In genomic region chr12:32379296-32379725, GRCm38 (mm10) we compare ENCODE assay signal across 8 mouse cellular contexts. TPM values are rescaled to one million over a fixed set of nuclear protein-coding genes. Genes with fewer than 3 reads are reported as not detected.
A peak's percentile ranks its signal among the peaks of the same experiment; 100 is the strongest.
DNase-seq lines count a peak whose midpoint lies in the region; ATAC-seq and TF ChIP-seq lines count a peak whose summit lies in the region.

No protein-coding gene starts in this region.

- peak overlapping the region; percentile 72 for H3K4me2 ChIP-seq in forebrain, embryonic 14.5 days (ENCODE audit: low read length)
- H3K4me2 ChIP-seq in liver, postnatal 0 days (ENCODE audit: low read depth, low read length) = peak overlapping the region; percentile 78
- peak overlapping the region; percentile 67 for H3K4me2 ChIP-seq in neural tube, embryonic 13.5 days

- no peaks in the 10 kb centered on the region for H3K36me3 ChIP-seq in forebrain, embryonic 14.5 days (ENCODE audit: control insufficient read depth, insufficient read depth, low read length)
- no peaks in the 10 kb centered on the region for H3K36me3 ChIP-seq in liver, postnatal 0 days (replicated peaks; ENCODE audit: insufficient read depth, low read length)
- peaks cover 5% of the 10 kb centered on the region; the same call in 1 of the 2 replicates for H3K36me3 ChIP-seq in neural tube, embryonic 13.5 days
- H3K36me3 ChIP-seq in testis, adult 2 months (ENCODE audit: control insufficient read depth, insufficient read depth, low read length) = no peaks in the 10 kb centered on the region

- H3K4me3 ChIP-seq in forebrain, embryonic 14.5 days (ENCODE audit: low read depth, low read length) = peak overlapping the region; percentile 82
- H3K4me3 ChIP-seq in liver, postnatal 0 days (ENCODE audit: low read depth, low read length) = peak overlapping the region; percentile 71
- H3K4me3 ChIP-seq in neural tube, embryonic 13.5 days = peak overlapping the region; percentile 87
- H3K4me3 ChIP-seq in testis, adult 2 months (ENCODE audit: control insufficient read depth, low read depth, low read length) = peak overlapping the region; percentile 95

- H3K9me3 ChIP-seq in forebrain, embryonic 14.5 days (replicated peaks; ENCODE audit: control insufficient read depth, low read length) = no peaks in the 10 kb centered on the region
- H3K9me3 ChIP-seq in liver, postnatal 0 days (ENCODE audit: low read length) = no peaks in the 10 kb centered on the region
- H3K9me3 ChIP-seq in neural tube, embryonic 13.5 days = no peaks in the 10 kb centered on the region

- intact Hi-C loops in heart, postnatal 10 days (cut with DNase I) = loop anchor here (2.0 to 5.0 kb wide), 3 partner anchors 87 to 518 kb away; no protein-coding TSS in a partner anchor

- under 1% methylated on average over 62 of the region's 67 CpGs for WGBS in forebrain, embryonic 14.5 days
- WGBS in liver, postnatal 0 days (ENCODE audit: insufficient replicate concordance) = 1% methylated on average over 53 of the region's 67 CpGs
- under 1% methylated on average over 66 of the region's 67 CpGs for WGBS in neural tube, embryonic 13.5 days

- ATAC-seq in forebrain, embryonic 14.5 days = peak; percentile 86
- peak; percentile 85 for ATAC-seq in liver, postnatal 0 days
- ATAC-seq in neural tube, embryonic 13.5 days (ENCODE audit: low read depth) = peak; percentile 87

- peak; percentile 93 for TF ChIP-seq CTCF in liver, postnatal 0 days (IDR thresholded peaks at IDR 0.05; ENCODE audit: low read depth)
- peak; percentile 55 for TF ChIP-seq CTCF in testis, adult 2 months (IDR thresholded peaks at IDR 0.05; ENCODE audit: control insufficient read depth, insufficient read depth, insufficient replicate concordance, low read depth, low read length)

- H3K4me1 ChIP-seq in forebrain, embryonic 14.5 days (ENCODE audit: control insufficient read depth, insufficient read depth, low read length) = peaks cover 17% of the 10 kb centered on the region
- peaks cover 14% of the 10 kb centered on the region for H3K4me1 ChIP-seq in liver, postnatal 0 days (ENCODE audit: insufficient read depth)
- peaks cover 28% of the 10 kb centered on the region for H3K4me1 ChIP-seq in neural tube, embryonic 13.5 days (replicated peaks)
- peaks cover 3% of the 10 kb centered on the region for H3K4me1 ChIP-seq in testis, adult 2 months (ENCODE audit: control insufficient read depth, insufficient read depth, low read length)

- TF ChIP-seq EP300 in liver, postnatal 0 days (IDR thresholded peaks at IDR 0.05; ENCODE audit: low read depth) = no peak

- H3K27ac ChIP-seq in forebrain, embryonic 14.5 days (ENCODE audit: low read depth, low read length) = peak overlapping the region; percentile 94
- H3K27ac ChIP-seq in liver, postnatal 0 days (ENCODE audit: low read depth) = peak overlapping the region; percentile 98
- H3K27ac ChIP-seq in neural tube, embryonic 13.5 days (replicated peaks) = peak overlapping the region; percentile 97
- H3K27ac ChIP-seq in testis, adult 2 months (ENCODE audit: control insufficient read depth, insufficient read depth, low read depth, low read length) = peak overlapping the region; percentile 94

- peak; percentile 54 for DNase-seq in ES-CJ7 (ENCODE audit: low read depth, low spot score)
- DNase-seq in cerebellum, adult 11 months = peak; percentile 84
- DNase-seq in forebrain, embryonic 14.5 days (ENCODE audit: low spot score) = peak; percentile 82
- DNase-seq in heart, postnatal 10 days = peak; percentile 90 to 92
- peak; percentile 92 for DNase-seq in layer of hippocampus, adult 11-12 months (ENCODE audit: low spot score)
- peak; percentile 92 for DNase-seq in liver, postnatal 0 days

- H3K9ac ChIP-seq in forebrain, embryonic 14.5 days (ENCODE audit: low read length) = peak overlapping the region; percentile 94
- H3K9ac ChIP-seq in liver, postnatal 0 days (replicated peaks) = peak overlapping the region; percentile 96
- H3K9ac ChIP-seq in neural tube, embryonic 13.5 days = peak overlapping the region; percentile 96

- TF ChIP-seq POLR2A in testis, adult 2 months (IDR thresholded peaks at IDR 0.05; ENCODE audit: control insufficient read depth, low read depth, low read length) = no peak

- H3K27me3 ChIP-seq in forebrain, embryonic 14.5 days (replicated peaks; ENCODE audit: control insufficient read depth, insufficient read depth, low read length) = no peaks in the 10 kb centered on the region
- H3K27me3 ChIP-seq in liver, postnatal 0 days (ENCODE audit: insufficient read depth, low read length) = no peaks in the 10 kb centered on the region
- H3K27me3 ChIP-seq in neural tube, embryonic 13.5 days = no peaks in the 10 kb centered on the region
- no peaks in the 10 kb centered on the region for H3K27me3 ChIP-seq in testis, adult 2 months (ENCODE audit: control insufficient read depth, insufficient read depth, low read length)

RNA-seq across cellular contexts. Expression of gene Ccdc71l, which starts 0.8 kb away (rescaled TPM):
- polyA plus RNA-seq in forebrain, embryonic 14.5 days (2014; fragmentation: Nextera tagmentation; extraction: Ambion mirVana) = 5.3 and 5.9 TPM in 2 replicates
- 10 to 100 TPM in 1 of 2 experiments, 1 to 10 TPM in 1; 9.6 to 10.1 TPM for total RNA-seq in heart, postnatal 10 days (2021)
- 2.7 and 3.1 TPM in 2 replicates for polyA plus RNA-seq in liver, postnatal 0 days (2015; fragmentation: Nextera tagmentation; extraction: Ambion mirVana)
- polyA plus RNA-seq in neural tube, embryonic 13.5 days (2015; fragmentation: Nextera tagmentation; extraction: Ambion mirVana) = 4.4 and 4.5 TPM in 2 replicates
- polyA plus RNA-seq in testis, adult 2 months (2012; rRNA removed) = 2.6 and 2.8 TPM in 2 replicates

Comparison
In these comparisons a context has a peak if more than half of its experiments do, and no peak if none do; other contexts are left out.
1. Peak in every context shown above with its lines: DNase-seq, ATAC-seq, H3K4me3 ChIP-seq and H3K27ac ChIP-seq.